Mouse (Mus musculus) ES-CJ7 (cell line): ENCODE results near the gene 2310034G01Rik.

Experiments
- DNase-seq: peaks from one replicate; pipeline ENCODE4 v3.0.0; 2011; ENCODE audit warnings: low read depth, low spot score

The 2310034G01Rik gene

DNA sequence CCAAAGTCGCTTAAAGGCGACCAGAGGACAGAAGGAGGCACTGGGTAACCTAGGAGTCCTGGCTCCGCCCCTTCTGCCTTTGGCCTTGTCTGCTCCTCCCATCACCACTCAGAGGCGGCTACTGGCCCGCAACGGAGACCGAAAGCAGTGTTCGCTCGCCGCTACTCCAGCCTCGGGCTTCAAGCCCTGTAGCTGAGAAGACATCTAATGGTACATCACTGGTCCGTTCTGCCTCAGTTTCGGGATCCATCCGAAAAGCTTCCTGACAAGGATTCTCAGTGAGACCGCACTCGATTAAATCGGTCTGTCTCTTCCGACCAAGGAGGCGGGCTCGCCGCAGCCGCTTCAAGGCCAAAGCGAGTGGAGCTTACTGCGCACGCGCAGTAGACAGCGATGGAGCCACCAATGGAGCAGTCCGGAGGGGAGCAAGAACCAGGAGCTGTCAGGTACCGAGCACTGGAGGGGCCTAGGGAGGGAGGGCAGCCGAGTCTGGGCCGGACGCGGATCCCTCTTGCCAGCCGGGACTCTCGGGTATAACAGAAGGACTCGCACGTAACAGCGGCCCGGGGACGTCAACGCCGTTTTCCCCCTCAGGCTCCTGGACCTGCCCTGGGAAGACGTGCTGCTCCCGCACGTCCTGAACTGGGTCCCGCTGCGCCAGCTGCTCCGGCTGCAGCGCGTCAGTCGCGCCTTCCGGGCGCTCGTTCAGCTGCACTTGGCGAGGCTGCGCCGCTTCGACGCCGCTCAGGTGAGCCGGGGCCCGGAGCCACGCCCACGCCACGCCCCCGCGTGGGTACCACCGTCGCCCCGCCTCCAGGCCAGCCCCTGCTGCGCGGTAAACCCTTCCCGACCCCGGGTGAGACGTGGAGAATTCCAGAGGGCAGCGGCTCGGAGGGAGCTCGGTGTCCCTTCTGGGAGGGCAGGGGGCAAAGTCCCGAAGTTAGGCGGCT, 21.7 kb downstream of the 2310034G01Rik start, which contains the start of gene Fbxl15:
Fbxl15 (plus strand) TSS at position 104 of the 950 bp plus-strand sequence.
- peak; percentile 96 for DNase-seq

DNA sequence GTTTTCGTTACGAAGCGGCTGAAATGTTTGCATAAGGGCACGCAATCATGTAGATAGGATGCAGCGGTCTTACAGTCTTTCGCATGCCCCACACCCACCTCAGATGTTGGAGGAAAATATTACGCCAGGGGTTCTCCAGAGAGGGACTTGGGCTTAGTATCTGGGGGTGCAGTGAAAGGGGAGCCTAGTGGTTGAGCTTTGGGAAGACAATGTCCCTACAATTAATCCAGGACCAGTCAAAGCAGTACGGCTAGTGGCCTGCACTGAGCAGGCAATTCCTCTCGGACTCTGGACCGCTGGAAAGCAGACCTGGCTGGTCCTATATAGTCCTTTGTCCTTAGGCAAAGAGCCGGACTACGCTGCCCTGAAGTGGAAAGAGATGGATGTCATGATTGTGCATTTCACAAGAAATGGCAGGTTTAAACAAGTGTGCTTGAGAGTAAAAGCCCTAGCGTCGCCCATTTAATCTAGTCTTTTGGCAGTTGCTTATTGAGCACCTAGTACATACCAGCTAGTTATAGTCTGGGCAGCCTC, 22.5 kb downstream of the 2310034G01Rik start:
- DNase-seq = no peak

DNA sequence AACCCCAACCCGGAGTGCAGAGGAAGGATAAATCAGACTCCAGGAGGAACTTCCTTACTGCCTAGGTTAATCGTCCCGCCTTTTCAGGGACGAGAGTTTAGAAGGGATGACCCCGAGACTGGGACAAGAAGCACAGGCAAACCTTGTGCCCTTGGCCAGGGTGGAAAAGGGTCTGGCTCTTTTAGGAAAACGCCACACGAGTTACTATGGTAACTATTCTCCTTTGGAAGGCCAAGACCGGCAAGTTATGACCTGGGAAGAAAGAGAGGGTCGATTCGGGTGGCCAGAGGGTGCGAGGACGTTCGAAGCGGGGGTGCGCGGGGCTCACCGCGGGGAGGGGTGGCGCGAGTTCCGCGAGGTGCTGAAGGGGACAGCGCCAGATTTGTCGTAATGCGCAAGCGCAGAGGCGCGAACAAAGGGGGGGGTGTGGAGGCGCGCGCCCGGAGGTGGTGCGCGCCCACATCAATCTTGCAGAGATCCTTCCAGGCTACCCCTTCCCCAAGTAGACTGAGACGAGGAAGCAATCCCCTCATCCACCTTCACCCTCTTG, 23.3 kb downstream of the 2310034G01Rik start, which contains the start of gene Psd:
Psd (minus strand) TSS at position 401 of the 550 bp plus-strand sequence.
- DNase-seq = peak; percentile 67

DNA sequence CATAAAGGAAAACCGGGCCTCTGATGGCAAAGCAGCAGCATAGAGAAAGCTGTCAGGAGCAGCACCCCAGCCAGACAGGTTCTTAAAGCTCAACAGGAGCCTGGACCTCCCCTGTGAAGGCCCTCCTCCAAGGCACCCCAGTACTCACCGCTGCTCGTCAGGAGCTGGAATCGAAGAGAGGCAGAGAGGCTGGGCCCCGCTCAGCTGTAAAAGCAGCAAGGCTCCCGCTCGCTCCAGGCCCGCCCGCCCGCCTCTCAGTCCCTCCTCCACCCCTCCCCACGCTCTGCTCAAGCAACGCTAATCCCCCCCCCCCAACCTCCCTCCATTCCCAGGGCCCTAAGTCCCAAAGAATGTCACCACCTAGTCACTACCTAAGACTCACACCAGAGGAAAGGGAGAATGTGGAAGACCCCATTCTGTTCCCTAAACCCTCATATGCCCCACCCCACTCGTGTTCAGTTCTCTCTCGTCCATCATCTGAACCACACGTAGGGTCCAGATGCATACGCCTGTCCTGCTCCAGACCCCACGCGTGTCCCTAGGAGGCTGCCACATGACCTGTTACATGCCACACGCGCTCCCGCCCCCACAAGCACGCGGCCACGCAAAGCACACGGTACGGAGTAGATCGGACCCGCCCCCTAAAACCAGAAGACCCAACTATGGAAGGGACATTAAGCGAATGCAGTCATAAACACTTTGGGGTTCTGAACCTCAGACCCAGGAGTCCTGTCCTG, 23.9 kb downstream of the 2310034G01Rik start:
- DNase-seq = no peak

DNA sequence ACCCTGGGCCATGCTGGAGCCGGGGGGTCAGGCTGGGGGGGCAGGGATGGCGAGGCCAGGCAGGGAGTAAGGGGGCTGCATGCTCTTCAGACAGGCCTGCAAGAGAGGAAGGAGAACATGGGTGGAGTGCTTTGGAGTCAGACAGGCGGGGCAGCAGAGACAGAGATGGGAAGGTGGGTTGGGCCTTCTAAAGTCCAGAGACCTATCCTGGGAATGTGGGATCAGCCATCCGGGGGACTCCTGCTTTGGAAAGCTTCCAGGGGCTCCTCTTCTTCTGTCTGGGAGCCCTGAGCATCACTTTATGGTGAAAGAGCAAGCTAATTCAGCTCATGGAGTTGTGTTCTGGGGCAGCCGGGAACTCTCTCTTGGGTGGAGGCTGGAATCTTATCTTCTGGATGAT, 25.2 kb downstream of the 2310034G01Rik start:
- DNase-seq = no peak

DNA sequence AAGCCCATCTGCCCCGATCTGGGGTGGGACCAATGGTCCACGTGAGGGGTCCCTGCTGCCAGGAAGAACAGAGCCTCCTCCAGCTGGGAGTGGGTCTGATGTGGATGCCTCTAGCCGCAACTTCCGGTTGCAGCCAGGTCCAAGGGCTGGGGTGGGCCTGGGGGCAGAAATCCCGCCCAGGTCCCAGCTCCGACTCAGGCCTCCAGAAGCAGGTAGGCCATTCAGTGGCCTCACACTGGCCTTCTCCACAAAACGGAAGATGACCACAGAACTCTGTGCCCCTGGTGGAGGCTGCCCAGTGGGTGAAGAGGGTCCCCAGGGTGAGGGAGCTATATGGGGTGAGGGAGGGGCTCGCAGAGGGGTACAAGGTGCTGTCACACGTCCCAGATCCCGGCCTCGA, 25.7 kb downstream of the 2310034G01Rik start:
- DNase-seq = no peak

DNA sequence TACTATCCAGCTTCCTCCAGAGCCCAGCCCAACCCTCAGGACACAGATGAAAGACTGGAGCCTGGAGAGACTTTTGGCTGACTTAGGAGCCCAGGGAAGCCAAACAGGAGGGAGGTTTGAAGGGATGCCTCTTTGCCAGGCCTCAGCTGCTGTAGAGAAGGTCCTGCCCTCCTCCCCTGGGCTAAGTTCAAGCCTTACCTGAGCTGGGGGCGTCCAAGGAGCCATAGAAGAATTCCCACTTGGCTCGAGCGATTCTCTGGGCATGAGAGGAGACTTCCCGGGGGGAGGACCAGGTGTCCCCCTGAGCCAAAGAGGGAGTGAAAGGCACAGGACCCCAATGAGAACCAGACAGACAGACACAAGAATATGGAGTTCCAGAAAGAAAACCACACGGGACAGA, 26.4 kb downstream of the 2310034G01Rik start:
- no peak for DNase-seq

DNA sequence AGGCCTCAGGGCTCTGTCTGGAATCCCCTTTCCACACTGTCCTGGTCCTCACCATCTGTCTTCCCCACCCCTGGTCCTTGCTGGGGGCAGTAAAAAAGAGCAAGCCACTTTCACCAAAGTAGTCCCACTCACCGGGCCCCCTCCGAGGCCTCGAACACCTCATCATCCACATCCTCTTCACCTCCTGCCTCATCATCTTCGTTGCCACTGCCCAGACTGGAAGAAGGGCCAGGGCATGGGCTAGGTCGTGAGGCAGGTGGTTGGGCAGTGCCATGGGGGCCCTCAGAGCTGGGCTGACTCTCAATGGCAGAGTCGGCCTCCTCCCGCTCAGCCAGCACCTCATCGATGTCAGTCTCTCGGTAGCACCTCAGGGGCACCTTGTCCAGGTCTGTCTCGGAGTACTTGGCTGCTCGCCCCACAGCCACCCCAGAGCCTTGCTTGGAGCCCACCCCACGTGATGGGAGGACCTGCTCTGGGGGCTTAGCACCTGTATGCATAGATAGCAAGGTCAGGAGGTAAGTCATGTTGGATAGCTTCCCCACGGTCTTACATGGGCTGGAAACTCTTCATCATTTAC, 27.0 kb downstream of the 2310034G01Rik start:
- no peak for DNase-seq

DNA sequence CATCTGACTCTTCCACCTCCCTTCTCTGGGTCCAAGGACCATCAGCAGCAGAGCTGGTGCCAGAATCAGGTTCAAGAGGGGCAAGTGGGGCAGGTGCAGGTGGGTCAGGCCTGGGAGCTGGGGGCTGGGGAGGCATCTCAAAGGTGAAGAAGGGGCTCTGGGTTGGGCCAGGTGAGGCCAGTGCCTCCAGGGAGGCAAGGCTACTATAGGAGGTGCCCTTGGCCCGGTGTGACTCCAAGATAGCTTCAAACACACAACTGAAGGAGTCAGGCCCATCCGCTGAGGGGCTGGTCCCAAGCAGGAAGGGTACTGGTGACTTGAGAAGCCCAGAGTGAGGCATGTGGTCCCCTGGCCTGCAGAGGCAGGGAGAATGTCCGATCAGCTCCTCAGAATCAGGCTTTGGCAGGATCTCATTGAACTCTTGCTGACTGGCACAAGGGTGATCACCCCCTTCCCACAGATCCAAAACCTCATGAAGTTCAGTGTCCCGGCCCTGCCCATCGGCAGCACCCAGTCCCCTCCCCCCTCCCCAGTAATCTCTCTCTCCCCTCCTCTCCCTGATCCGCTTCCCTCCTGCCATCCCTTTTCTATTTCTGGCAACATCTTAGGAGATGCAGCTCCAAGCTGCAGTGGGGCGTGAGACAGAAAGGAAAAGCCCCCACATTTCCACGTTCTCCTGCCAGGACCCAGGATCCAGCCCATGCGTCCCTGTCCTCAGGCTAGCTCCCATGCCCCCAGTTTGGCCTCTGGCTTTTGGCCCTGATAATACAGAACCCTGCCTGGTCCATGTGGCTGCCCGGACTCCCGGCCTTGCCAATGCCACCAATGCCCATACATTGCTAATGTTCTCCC, 27.7 kb downstream of the 2310034G01Rik start:
- DNase-seq = no peak

DNA sequence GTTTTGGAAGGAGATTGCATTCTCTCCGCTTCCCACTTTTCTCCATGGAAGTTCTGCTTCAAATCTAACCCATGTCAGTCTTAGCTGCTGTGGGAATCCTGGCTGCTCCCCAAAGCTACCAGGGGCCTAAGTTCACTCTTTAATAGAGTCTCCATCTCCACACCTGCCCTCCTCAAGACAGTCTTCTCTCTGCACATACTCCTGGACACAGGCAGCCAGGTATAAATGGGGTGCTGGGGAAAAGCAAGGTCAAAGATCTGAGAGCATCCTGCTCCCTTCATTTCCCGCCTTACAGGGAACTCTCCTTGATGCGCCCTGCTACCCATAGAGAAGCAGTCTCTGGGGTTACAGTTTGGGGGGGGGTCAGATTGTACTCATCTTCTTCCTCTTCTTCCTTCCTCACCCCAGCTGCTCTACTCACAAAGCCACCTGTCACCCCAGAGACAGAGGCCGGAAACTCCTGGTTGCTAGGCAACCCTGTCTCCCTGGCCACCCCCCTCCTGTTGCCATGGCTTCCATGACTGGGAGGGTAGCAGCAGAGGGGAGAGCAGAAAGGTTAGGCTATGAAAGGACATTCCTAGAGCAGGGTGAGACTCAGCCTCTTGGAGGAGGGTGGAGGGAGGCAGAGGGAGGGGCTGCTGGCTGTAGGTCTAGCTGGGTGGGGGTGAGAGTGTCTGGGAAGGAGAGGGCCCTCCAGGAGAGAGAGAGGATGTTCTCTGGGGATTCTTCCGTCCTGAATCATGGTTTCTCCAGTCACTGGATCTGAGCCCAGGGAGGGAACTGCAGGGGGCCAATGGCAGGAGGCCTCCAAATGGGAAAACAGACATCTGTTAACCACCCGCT, 28.8 kb downstream of the 2310034G01Rik start:
- DNase-seq = peak; percentile 62

DNA sequence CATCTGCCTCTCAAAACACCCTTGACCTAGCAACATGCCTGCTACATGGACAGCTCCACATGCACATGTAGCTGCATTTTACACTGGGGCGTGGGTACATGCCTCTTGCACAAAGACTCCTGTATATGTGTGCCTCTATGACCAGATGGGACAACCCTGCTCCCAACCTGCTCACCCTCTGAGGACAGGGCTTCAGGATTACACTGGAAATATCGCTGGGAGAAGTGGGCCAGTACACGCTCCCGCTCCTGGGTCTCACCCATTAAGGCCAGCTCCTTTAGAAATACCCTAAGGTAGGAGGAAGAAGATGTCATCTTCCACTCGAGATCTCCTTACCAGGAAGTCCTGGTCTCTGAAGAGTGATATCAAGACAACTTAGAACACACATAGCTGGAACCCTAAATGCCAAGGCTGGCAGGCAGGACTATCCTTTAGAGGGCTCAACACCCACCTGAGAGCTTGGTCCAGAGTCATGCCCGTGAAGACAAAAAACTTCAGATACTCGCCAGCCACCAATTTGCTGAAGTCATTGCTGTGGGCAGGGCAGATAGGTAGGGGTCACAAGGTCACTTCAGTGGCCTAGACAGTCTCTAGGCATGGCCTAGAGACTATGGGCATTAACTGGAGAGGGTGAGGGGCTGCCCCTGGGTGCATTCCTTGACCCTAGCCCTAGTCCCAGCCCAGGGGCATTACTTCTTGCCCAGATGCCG, 29.9 kb downstream of the 2310034G01Rik start:
- DNase-seq = no peak

DNA sequence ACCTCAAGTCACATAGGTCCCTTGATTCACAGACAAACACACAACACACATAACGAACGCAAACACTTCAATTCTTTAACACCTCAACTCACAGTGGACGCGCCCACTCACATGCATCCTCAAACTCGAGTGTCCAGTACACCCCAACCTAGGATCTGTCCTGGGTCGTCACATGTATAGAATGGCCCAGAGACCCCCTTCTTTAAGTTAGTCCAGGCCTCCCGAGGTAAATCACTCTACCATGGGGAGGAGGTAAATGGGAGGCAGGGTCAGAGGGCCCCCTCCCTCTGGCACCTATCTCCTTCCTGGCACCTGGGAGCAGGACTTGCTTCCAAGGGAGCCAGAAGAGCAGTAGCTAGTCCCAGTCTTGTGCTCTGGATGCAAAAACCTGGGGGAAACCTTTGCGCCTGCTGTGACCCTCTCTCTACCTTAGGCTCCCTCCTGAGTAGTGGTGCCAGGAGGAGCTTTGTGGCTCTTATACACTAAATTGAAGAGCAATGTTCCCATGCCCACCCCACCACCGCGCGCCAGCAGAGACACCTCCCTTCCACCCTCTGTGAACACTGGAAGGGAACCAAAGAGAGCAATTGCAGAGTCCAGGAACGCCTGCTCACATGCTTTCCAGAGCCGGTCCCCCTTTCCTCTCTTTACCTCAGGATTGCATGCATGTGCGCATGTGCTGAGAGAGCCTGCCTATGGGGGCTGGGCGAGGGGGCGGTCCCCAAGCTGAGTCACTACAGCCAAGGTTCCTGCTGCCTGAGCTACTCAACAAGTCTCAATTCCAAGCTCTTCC, 31.3 kb downstream of the 2310034G01Rik start:
- DNase-seq = peak; percentile 87

DNA sequence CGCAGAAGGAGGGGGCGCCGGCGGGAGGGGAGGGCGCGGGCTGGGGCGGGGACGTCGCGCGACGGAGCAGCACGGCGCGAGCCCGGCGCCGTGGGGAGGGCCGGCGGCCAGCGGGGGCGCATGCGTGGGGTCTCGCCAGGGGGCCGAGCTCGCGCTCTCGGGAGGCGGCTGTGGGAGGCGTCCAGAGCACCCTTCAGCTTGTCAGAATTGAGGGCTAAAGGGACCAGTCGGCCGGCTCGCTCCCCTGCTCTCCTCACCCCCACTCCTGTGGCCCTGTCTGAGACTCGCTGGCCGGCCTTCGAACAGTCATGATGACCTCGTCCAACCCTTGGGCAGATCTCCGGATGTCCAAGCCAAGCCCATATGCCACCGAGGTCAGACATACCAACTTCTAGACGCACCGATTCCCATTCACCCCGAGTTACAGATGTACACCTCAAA, 32.1 kb downstream of the 2310034G01Rik start:
- DNase-seq = no peak

DNA sequence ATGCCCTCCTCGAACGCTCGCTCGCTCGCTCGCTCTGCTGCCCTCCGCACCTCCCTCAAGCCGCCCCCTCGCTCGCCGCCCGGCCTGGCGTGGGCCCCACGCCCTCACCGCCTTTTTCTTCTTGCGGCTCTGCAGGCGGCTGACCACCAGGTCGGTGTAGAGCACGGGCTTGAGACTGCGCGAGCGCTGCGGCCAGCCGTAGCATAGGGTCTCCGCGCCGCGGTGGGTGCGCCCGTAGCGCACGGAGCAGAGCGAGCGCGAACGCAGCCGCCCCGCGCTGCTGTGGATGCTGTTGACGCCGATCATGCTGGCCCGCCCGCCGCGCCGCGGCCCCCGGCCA, 32.6 kb downstream of the 2310034G01Rik start:
- no peak for DNase-seq

DNA sequence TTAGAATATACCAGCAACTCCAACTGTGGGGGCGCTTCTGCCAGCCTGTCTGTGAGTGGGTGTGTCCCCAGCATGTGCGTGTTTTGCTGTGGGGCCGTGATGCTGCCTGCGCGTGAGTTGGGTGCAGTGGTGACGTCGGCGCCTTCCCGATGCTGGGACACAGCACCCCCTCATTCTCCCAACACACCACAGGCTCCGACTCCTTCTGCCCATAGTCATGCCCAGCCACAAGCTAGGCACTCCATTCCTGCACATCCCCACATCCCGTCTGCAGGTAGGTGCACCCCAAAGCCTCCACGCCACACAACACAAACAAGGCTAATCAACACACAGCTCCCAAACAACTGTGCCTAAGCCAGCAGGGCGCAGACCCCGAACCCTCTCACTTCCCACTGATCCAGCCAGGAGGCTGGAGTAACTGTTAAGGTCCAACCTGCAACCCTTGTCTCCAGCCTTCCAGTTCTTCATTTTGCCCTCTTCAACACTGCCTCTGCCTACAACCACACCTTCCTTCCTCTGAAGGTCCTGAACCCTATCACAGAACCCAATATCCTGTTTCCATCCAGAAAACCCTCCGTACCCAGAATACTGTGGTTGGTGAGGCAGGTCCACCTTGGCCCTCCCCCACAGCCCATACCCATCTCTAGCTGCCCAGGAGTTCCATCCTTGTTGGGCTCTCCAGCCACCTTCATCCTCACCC, 33.1 kb downstream of the 2310034G01Rik start:
- DNase-seq = no peak

DNA sequence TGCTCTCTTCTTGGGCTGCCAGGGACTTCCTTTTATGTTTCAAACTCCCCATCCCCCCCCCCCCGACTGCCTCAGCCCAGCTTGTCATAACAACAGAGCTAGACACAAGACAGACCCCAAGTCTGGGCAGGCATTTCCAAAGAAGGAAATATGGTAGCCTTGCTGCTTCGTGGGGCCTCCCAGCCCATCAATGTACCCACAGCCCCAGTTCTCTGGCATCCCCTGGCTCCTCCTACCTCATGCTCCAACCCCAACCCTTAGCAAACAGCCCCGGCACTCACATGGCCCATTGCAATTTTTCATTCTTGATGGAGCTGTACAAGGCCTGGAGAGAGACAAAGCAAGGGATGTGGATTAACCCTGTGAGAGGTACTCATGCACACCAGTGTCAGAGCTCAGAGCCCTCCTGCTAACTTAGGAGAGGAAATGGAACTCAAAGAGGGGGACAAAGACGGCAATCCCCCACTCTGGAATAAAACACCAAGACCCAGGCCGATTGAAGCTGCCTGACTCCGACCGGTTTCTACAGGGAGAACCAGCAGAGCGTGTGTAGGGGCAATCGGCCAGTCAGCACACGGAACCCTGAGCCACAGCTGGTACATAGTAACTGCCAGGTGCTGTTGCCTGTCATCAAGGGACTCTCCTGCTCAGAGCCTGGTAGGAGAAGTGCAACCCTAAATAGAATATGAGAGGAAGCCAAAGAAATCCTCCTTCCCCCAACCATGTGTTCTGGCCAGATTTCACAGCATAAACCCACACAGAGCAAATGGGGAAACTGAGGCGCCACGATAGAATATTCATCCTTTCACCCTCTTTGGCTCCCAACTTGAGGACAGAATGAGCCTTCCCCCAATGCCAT, 34.1 kb downstream of the 2310034G01Rik start:
- no peak for DNase-seq
